Mouse (Mus musculus) intestine, embryonic 15.5 days (tissue): ENCODE data around the gene Cavin3. TPM values are rescaled to one million over a fixed set of nuclear protein-coding genes. Genes with fewer than 3 reads are reported as not detected.
"Not testable (repeated sequence)": the region's sequence is repeated elsewhere in the genome, so short reads cannot be mapped to it uniquely, and the experiment has no call there.

Source experiments
- ATAC-seq: fragments of 200-750 bp; cut with Nextera tagmentation; 2 replicates; pipeline ENCODE4 v1.8.0; 2017; ENCODE audit warnings: moderate TSS enrichment, moderate library complexity
- H3K27ac ChIP-seq: fragments of 300-500 bp; sonication (generic); 2 replicates; pipeline ENCODE4 v1.5.1; 2015; ENCODE audit warnings: mild to moderate bottlenecking, inconsistent platforms
- H3K27me3 ChIP-seq: fragments of 300-500 bp; sonication (generic); replicated peaks from 2 replicates; pipeline ENCODE4 v1.6.1; 2015; ENCODE audit warnings: inconsistent platforms
- H3K36me3 ChIP-seq: fragments of 300-500 bp; sonication (generic); 2 replicates; pipeline ENCODE4 v1.6.1; 2015; ENCODE audit warnings: inconsistent platforms
- H3K4me1 ChIP-seq: fragments of 300-500 bp; sonication (generic); replicated peaks from 2 replicates; pipeline ENCODE4 v1.6.1; 2015; ENCODE audit warnings: inconsistent platforms
- H3K4me2 ChIP-seq: fragments of 300-500 bp; sonication (generic); replicated peaks from 2 replicates; pipeline ENCODE4 v1.6.1; 2015; ENCODE audit warnings: mild to moderate bottlenecking, inconsistent platforms
- H3K4me3 ChIP-seq: fragments of 300-500 bp; sonication (generic); replicated peaks from 2 replicates; pipeline ENCODE4 v1.5.1; 2015; ENCODE audit warnings: inconsistent platforms
- H3K9ac ChIP-seq: fragments of 300-500 bp; sonication (generic); 2 replicates; pipeline ENCODE4 v1.6.1; 2015; ENCODE audit warnings: inconsistent platforms
- H3K9me3 ChIP-seq: fragments of 300-500 bp; sonication (generic); 2 replicates; pipeline ENCODE4 v1.6.1; 2016; ENCODE audit warnings: inconsistent platforms
- WGBS: fragments of 180-500 bp; shearing (Covaris S2); methylation state at CpG from one replicate; pipeline ENCODE4 v1.1.7; 2015; 5-methylcytosine and 5-hydroxymethylcytosine counted together
- polyA plus RNA-seq: library from polyadenylated mRNA; unstranded; fragments of >200 nt; fragmentation: Nextera tagmentation; extraction: Ambion mirVana; gene quantifications from 2 replicates; pipeline ENCODE4 v1.2.1, GENCODE M21; 2015

Cavin3 gene
- polyA plus RNA-seq, 1 experiment from 2014 or later: 95.0 TPM

GRCm38 (mm10) chr7:105478344-105478743 lies 3.8 kb downstream of the Cavin3 start:
- WGBS: 81% methylated on average over 8 of the region's 8 CpGs
- Histone ChIP-seq H3K27ac (no peak overlapping the region), H3K9me3 (no peaks in the 10 kb centered on the region), H3K36me3 (no peaks in the 10 kb centered on the region), H3K4me3 (no peak overlapping the region), H3K9ac (no peak overlapping the region), H3K4me1 (0 out of 2 replicates have a peak, but pooled peaks cover 7% of the 10 kb centered on the region), H3K27me3 (no peaks in the 10 kb centered on the region; the same call in 1 of the 2 replicates), H3K4me2 (no peak overlapping the region)
- ATAC-seq: no peak

DNA sequence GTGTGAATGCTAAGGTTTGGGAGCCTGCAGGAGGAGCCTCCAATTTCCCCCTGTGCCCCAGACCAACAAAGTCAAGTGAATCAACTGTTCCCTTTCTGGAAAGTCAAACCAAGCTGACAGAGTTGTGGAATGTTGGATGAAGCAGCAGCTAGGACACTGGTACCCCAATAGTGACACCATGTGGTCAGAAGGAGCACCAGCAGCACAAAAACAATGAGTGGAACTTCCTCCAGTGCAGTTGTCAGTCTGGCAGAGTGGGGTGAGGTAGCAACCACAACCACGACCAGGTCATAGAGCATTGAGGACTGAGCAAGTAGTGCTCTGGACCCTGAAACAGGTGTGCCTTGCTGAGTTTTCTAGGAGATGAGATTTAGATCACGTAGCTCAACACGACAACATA lies 4.3 kb downstream of the Cavin3 start:
- Histone ChIP-seq H3K4me1 (0 out of 2 replicates have a peak, but pooled peaks cover 7% of the 10 kb centered on the region), H3K9me3 (no peaks in the 10 kb centered on the region), H3K27me3 (no peaks in the 10 kb centered on the region; the same call in 1 of the 2 replicates), H3K9ac (no peak overlapping the region), H3K36me3 (no peaks in the 10 kb centered on the region), H3K27ac (no peak overlapping the region), H3K4me2 (no peak overlapping the region), H3K4me3 (no peak overlapping the region)
- ATAC-seq: no peak
- 64% methylated on average over 3 of the region's 3 CpGs for WGBS

DNA sequence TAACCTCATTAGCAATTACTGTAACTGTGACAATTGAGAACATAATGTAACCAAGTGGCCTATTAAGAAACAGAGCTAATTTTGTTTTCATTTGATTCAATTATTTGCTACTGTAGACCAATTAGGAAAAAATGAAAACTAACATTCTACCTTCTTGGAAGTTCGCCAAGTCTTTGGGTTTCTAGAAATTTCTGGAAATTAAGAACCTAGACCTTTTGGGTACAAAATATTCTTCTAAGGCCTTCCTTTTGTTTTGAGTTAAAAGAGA lies 4.7 kb downstream of the Cavin3 start:
- Histone ChIP-seq H3K36me3 (no peaks in the 10 kb centered on the region), H3K4me1 (0 out of 2 replicates have a peak, but pooled peaks cover 3% of the 10 kb centered on the region), H3K9ac (no peak overlapping the region), H3K4me2 (no peak overlapping the region), H3K27me3 (no peaks in the 10 kb centered on the region; the same call in 1 of the 2 replicates), H3K27ac (no peak overlapping the region), H3K9me3 (no peaks in the 10 kb centered on the region), H3K4me3 (no peak overlapping the region)
- ATAC-seq: no peak
- 80% methylated on average over 1 of the region's 1 CpGs for WGBS

- no peak for ATAC-seq
- whole genome bisulfite sequencing: 63% methylated on average over 10 of the region's 10 CpGs
- Histone ChIP-seq H3K4me1 (0 out of 2 replicates have a peak, but pooled peaks cover 3% of the 10 kb centered on the region), H3K9me3 (no peaks in the 10 kb centered on the region), H3K4me3 (no peak overlapping the region), H3K36me3 (no peaks in the 10 kb centered on the region), H3K27ac (no peak overlapping the region), H3K4me2 (no peak overlapping the region), H3K27me3 (no peaks in the 10 kb centered on the region; the same call in 1 of the 2 replicates), H3K9ac (no peak overlapping the region)
Observed at GRCm38 (mm10) chr7:105476683-105477432, 5.2 kb downstream of the Cavin3 start.

DNA sequence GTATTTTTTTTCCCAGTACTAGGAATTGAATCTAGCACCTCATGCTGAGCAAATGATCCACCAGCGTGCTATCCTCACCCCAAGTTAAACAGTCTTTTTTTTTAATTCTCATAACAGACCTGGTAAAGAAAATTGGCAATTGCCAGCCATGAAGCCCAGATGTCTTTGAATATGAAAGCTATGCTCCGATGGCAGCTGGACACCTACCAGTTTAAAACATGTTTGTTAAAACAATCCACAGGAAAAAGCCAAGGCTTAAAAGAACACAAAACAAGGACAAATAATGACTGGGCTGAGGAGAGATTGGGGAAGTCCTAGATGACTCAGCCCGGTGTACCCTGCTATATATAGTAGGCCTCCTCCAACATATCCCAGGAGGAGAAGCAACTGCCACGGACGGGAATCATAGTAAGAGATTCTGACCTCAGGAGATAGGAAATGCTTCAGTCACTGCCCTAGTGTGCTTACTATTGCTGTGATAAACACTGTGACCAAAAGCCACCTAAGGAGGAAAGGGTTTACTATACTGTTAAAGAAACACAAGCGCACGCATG lies 6.6 kb downstream of the Cavin3 start:
- Histone ChIP-seq H3K27ac (no peak overlapping the region), H3K36me3 (no peaks in the 10 kb centered on the region), H3K27me3 (no peaks in the 10 kb centered on the region), H3K4me1 (no peaks in the 10 kb centered on the region), H3K9ac (no peak overlapping the region), H3K4me2 (no peak overlapping the region), H3K4me3 (no peak overlapping the region), H3K9me3 (no peaks in the 10 kb centered on the region)
- no peak for ATAC-seq
- 72% methylated on average over 7 of the region's 7 CpGs for WGBS

DNA sequence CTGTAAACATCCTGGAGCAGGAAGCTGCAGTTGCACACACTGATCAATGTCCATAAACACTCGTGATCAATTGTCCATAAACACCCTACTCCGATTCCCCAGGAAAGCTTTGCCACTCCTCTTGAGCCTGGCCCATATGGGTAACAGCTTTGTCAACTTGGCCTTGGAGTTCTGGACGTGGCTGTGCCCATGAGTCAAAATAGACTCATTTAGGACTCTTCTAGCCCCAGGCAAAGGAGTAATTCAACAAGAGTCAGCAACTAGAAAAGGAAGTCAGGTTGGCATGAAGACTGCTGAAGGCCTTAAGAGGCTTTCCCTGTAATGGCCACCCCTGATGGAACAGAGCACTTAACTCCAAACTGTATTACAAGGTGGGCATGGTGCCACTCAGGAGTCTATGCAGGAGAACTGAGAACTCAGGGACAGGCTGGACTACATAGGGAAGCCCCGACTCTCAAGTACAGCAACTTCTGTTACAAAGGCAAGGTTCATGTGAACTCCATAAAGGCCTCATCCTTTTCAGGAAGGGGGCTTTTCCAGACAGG lies 7.3 kb downstream of the Cavin3 start:
- H3K4me2 ChIP-seq: no peak overlapping the region
- ATAC-seq: no peak
- H3K9me3 ChIP-seq: no peaks in the 10 kb centered on the region
- no peak overlapping the region for H3K27ac ChIP-seq
- no peak overlapping the region for H3K4me3 ChIP-seq
- H3K4me1 ChIP-seq: no peaks in the 10 kb centered on the region
- H3K9ac ChIP-seq: no peak overlapping the region
- H3K27me3 ChIP-seq: no peaks in the 10 kb centered on the region
- H3K36me3 ChIP-seq: no peaks in the 10 kb centered on the region
- WGBS: 73% methylated on average over 4 of the region's 4 CpGs

DNA sequence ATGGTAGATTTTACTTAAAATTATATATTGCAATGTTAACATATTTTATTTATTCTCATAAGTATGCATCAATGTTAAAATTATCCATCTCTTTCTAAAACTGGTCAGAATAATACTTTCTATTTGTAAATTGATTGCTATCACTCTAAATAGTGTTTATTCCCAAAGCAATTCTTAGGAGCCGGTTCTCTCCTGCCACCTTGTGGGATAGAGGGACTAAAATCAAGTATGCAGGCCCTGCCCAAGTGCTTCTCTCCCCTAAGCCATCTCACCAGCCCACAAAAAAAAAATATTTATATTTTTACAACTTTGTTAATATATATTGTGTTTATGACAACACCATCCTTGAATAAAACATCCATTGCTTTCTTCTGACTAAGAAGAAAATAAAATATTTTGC lies 9.5 kb downstream of the Cavin3 start:
- WGBS: 28% methylated on average over 1 of the region's 1 CpGs
- no peak for ATAC-seq
- Histone ChIP-seq H3K27ac (no peak overlapping the region), H3K4me1 (no peaks in the 10 kb centered on the region), H3K9ac (no peak overlapping the region), H3K4me2 (no peak overlapping the region), H3K4me3 (no peak overlapping the region), H3K9me3 (no peaks in the 10 kb centered on the region), H3K36me3 (no peaks in the 10 kb centered on the region), H3K27me3 (no peaks in the 10 kb centered on the region)

DNA sequence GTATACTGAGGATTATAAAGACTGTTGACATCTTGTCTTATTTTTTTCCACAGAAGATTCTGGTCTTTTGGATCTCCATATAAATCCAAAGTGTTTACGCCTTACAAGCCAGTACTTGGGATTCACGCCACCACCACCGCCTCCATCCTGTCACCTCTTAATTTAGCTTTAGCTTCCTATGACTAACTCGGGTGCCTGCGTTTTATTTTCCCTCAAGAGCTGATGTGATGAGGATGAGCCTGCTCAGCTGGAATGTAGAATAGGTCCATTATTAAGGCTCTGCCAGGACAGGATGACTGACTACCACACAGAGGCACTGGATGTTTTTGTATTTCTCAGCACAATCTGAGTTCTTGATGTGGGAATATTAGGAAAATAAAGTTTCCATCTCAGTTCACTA lies 16.6 kb downstream of the Cavin3 start:
- H3K27me3 ChIP-seq, ATAC-seq, H3K9me3 ChIP-seq, H3K9ac ChIP-seq, H3K4me2 ChIP-seq, H3K4me1 ChIP-seq, H3K27ac ChIP-seq, H3K36me3 ChIP-seq, H3K4me3 ChIP-seq: not testable (repeated sequence)
- 70% methylated on average over 5 of the region's 5 CpGs for WGBS

- no peaks in the 10 kb centered on the region for H3K27me3 ChIP-seq
- no peak overlapping the region for H3K27ac ChIP-seq
- no peaks in the 10 kb centered on the region for H3K4me1 ChIP-seq
- H3K36me3 ChIP-seq: no peaks in the 10 kb centered on the region
- ATAC-seq: no peak
- no peak overlapping the region for H3K4me3 ChIP-seq
- H3K9me3 ChIP-seq: no peaks in the 10 kb centered on the region
- no peak overlapping the region for H3K9ac ChIP-seq
- no peak overlapping the region for H3K4me2 ChIP-seq
Observed at GRCm38 (mm10) chr7:105458546-105458945, 23.6 kb downstream of the Cavin3 start.

- not testable (repeated sequence) for H3K36me3 ChIP-seq, ATAC-seq, H3K4me1 ChIP-seq, H3K4me3 ChIP-seq, H3K4me2 ChIP-seq, H3K27me3 ChIP-seq, H3K27ac ChIP-seq, H3K9ac ChIP-seq, H3K9me3 ChIP-seq
- WGBS: 80% methylated on average over 4 of the region's 4 CpGs
Observed at GRCm38 (mm10) chr7:105453345-105453744, 28.8 kb downstream of the Cavin3 start.

DNA sequence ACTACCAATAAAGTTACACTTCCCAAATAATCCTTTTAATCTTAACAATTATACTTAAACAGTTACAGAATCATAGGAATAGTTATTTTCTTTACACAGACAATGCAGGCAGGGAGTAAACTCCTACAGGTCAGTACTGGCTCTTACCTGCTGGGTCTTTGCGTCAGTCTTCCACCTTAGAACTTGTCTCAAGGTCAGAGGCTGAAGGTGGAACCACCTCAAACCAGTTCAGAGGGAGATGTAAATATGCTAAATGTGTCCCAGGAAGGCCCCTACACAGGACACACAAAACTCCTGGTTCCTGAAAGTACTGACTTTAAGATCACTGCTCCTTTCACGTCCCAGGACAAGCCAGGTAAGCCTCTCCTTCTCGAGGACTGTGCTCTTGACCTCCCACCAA lies 37.0 kb downstream of the Cavin3 start:
- no peak for ATAC-seq

DNA sequence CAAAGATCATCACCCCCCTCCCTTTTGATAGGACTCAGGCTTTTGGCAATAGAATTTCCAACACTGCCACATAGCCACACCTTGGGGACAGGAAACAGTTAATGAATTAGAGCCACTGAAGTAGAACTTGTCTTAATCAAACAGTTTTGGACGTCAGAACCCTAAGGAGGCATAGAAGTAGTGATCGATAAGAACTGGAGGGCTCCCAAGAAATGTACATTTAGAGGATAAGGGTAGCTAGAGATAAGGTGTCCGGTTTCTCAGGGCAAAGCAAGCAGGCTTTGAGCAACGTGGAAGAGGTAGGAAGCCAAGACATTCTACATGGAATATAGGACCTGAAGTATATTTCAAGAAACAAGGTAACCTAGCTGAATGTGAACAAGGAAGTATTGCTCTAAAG lies 40.7 kb downstream of the Cavin3 start:
- H3K4me2 ChIP-seq: no peak overlapping the region
- H3K27ac ChIP-seq: no peak overlapping the region
- H3K9ac ChIP-seq: no peak overlapping the region
- H3K4me1 ChIP-seq: no peaks in the 10 kb centered on the region
- ATAC-seq: no peak
- H3K9me3 ChIP-seq: no peaks in the 10 kb centered on the region
- WGBS: 48% methylated on average over 4 of the region's 4 CpGs
- no peaks in the 10 kb centered on the region for H3K27me3 ChIP-seq
- no peaks in the 10 kb centered on the region for H3K36me3 ChIP-seq
- H3K4me3 ChIP-seq: no peak overlapping the region

More for the DNA sequence above, 37.0 kb downstream of the Cavin3 start:
- Histone ChIP-seq H3K9ac (no peak overlapping the region), H3K27me3 (no peaks in the 10 kb centered on the region), H3K36me3 (no peaks in the 10 kb centered on the region), H3K4me2 (no peak overlapping the region), H3K27ac (no peak overlapping the region), H3K4me1 (no peaks in the 10 kb centered on the region), H3K9me3 (no peaks in the 10 kb centered on the region), H3K4me3 (no peak overlapping the region)
- WGBS: 72% methylated on average over 3 of the region's 3 CpGs
